Mouse (Mus musculus): ENCODE measurements around the gene Tnfrsf4. TPM values are rescaled to one million over a fixed set of nuclear protein-coding genes. Genes with fewer than 3 reads are reported as not detected.

Tnfrsf4 gene
- polyA plus RNA-seq, 1 experiment from 2014 or later, result 0.47 TPM

DNA sequence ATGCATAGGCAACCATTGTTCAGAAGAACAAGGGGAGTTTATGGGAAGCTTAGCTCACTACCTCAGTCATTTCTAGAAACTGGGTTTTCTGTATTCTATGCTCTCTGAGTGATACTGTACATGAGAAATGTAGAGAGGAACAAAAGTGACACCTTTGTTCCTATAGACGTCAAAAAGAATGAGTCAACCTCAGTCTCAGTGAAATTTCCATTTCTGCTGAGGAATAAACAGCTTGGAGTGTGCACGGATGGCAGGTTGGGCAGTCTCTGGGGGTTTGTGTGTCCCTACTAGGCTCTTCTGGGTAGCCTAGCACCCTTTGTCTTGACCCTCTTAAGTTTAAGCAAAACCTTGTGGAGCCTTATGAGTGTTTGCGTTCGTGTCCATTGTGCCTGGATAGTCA is 5.3 kb upstream of the Tnfrsf4 start:
- H3K9me3 ChIP-seq (ENCODE audit: low read depth, low read length), result no peaks in the 10 kb centered on the region
- H3K4me2 ChIP-seq, result no peak overlapping the region
- no peak overlapping the region for H3K4me3 ChIP-seq (ENCODE audit: low read depth, low read length)
- peaks cover 94% of the 10 kb centered on the region for H3K36me3 ChIP-seq (ENCODE audit: insufficient read depth)
- DNase-seq (no peak), ATAC-seq (ENCODE audit: insufficient read depth) (no peak)
- no peaks in the 10 kb centered on the region for H3K27me3 ChIP-seq (ENCODE audit: insufficient read depth, low read length)
- H3K9ac ChIP-seq, result no peak overlapping the region
- H3K27ac ChIP-seq (ENCODE audit: low read depth), result no peak overlapping the region
- 87% methylated on average over 4 of the region's 4 CpGs for WGBS
- H3K4me1 ChIP-seq (ENCODE audit: insufficient read depth), result no peaks in the 10 kb centered on the region
- TF ChIP-seq CTCF (IDR thresholded peaks at IDR 0.05; ENCODE audit: low read depth), result no peak

DNA sequence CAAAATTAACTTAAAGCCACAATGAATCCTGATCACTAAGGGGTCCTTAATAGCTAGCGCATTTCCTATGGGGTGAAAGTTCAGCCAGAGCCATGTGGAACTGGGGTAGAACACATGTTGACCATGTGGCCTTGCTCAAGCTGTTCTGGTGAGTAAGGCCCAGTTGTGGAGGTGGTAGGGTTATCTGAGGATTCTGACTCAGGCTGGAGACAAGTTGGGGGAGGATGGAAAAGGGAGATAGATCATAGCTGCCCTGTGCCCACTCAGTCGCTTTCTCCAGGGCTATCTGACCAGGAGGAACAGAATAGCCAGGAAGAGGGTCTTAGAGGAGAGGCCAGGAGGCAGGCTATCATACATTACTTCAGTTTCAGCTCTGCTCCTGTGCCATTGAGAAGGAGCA is 793 bp downstream of the Tnfrsf4 start:
- WGBS, result 83% methylated on average over 2 of the region's 2 CpGs
- no peaks in the 10 kb centered on the region for H3K27me3 ChIP-seq (ENCODE audit: insufficient read depth, low read length)
- H3K27ac ChIP-seq (ENCODE audit: low read depth), result no peak overlapping the region
- no peak for TF ChIP-seq CTCF (IDR thresholded peaks at IDR 0.05; ENCODE audit: low read depth)
- no peak for DNase-seq
- ATAC-seq (ENCODE audit: insufficient read depth), result no peak
- peaks cover 55% of the 10 kb centered on the region for H3K36me3 ChIP-seq (ENCODE audit: insufficient read depth)
- H3K9ac ChIP-seq, result no peak overlapping the region
- H3K9me3 ChIP-seq (ENCODE audit: low read depth, low read length), result no peaks in the 10 kb centered on the region
- no peak overlapping the region for H3K4me2 ChIP-seq
- no peak overlapping the region for H3K4me3 ChIP-seq (ENCODE audit: low read depth, low read length)
- no peaks in the 10 kb centered on the region for H3K4me1 ChIP-seq (ENCODE audit: insufficient read depth)

DNA sequence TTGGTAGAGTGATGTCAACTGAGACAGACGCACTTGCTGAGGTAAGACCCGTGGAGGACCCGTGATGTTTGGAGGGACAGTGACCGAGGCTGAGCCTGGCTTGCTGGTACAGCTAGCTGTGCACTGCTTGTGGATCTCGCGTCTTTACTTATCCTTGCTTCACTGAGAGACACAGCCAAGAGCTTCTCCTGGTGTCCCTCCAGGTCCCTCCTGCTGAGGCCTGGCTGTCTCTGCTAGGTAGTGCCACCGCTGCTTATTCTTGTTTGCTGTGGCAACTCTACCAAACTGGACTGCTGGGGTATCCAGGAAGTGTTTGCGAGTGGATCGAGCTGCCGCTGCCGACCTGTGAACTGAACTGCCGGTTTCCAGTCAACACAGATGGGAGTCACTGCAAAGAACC is 6.1 kb downstream of the Tnfrsf4 start:
- Histone ChIP-seq H3K27me3 (ENCODE audit: insufficient read depth, low read length) (no peaks in the 10 kb centered on the region), H3K4me2 (no peak overlapping the region), H3K9ac (no peak overlapping the region), H3K36me3 (ENCODE audit: insufficient read depth) (peaks cover 14% of the 10 kb centered on the region), H3K27ac (ENCODE audit: low read depth) (no peak overlapping the region), H3K4me3 (ENCODE audit: low read depth, low read length) (no peak overlapping the region), H3K9me3 (ENCODE audit: low read depth, low read length) (no peaks in the 10 kb centered on the region), H3K4me1 (ENCODE audit: insufficient read depth) (no peaks in the 10 kb centered on the region)
- DNase-seq (no peak), ATAC-seq (ENCODE audit: insufficient read depth) (no peak)
- 84% methylated on average over 12 of the region's 12 CpGs for WGBS
- TF ChIP-seq CTCF (IDR thresholded peaks at IDR 0.05; ENCODE audit: low read depth), result no peak

DNA sequence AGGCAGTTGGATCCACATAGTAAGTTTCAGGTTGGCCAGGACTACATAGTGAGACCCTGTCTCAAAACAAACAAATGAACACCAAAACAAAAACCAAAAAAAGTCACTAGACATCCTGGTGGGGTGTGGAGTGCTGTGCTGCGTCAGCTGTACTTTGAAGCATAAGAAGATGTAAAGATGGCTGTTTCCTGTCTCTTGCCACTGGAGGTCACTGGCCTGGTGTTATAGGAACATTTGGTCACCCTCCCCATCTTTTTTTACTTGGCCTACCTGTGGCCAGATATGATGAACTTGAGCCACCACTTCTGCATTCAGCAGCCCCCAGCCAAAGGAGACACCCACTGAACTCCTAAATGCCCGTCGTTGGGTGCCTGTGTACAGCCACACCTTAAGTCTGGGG is 7.7 kb downstream of the Tnfrsf4 start:
- Histone ChIP-seq H3K9ac (no peak overlapping the region), H3K9me3 (ENCODE audit: low read depth, low read length) (no peaks in the 10 kb centered on the region), H3K36me3 (ENCODE audit: insufficient read depth) (peaks cover 4% of the 10 kb centered on the region), H3K27ac (ENCODE audit: low read depth) (no peak overlapping the region), H3K4me1 (ENCODE audit: insufficient read depth) (no peaks in the 10 kb centered on the region; the same call in 1 of the 2 replicates), H3K4me3 (ENCODE audit: low read depth, low read length) (no peak overlapping the region), H3K27me3 (ENCODE audit: insufficient read depth, low read length) (no peaks in the 10 kb centered on the region), H3K4me2 (no peak overlapping the region)
- 51% methylated on average over 3 of the region's 3 CpGs for WGBS
- ATAC-seq (ENCODE audit: insufficient read depth) (no peak), DNase-seq (no peak)
- TF ChIP-seq CTCF (IDR thresholded peaks at IDR 0.05; ENCODE audit: low read depth), result no peak

DNA sequence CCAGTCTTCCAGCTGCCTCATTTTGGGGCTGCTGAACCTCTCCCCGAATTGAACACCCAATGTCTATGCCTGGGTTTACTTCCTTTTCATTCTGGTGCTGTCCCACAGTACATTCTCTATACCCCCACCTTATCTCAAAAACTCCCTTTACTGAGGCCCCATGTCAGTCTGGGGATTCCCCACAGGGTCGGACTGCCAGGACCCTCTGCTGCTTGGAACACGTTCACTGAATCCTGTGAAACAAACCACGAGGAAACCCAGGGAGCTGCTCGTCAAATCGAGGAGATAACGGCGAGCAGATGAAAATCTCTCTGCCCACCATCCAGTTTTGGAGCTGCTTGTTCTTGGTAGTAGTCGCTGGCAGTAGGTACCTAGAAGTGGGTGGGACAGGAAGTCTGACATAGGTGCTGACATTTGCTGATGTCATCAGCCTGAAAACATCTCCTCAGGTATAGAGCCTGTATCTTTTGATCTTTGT is 8.3 kb downstream of the Tnfrsf4 start:
- DNase-seq, result no peak
- Histone ChIP-seq H3K4me2 (no peak overlapping the region), H3K4me3 (ENCODE audit: low read depth, low read length) (no peak overlapping the region), H3K27me3 (ENCODE audit: insufficient read depth, low read length) (no peaks in the 10 kb centered on the region), H3K36me3 (ENCODE audit: insufficient read depth) (no peaks in the 10 kb centered on the region), H3K27ac (ENCODE audit: low read depth) (no peak overlapping the region), H3K9ac (no peak overlapping the region), H3K9me3 (ENCODE audit: low read depth, low read length) (no peaks in the 10 kb centered on the region), H3K4me1 (ENCODE audit: insufficient read depth) (no peaks in the 10 kb centered on the region; the same call in 1 of the 2 replicates)
- TF ChIP-seq CTCF (IDR thresholded peaks at IDR 0.05; ENCODE audit: low read depth), result no peak
- 41% methylated on average over 9 of the region's 9 CpGs for WGBS
- no peak for ATAC-seq (ENCODE audit: insufficient read depth)

DNA sequence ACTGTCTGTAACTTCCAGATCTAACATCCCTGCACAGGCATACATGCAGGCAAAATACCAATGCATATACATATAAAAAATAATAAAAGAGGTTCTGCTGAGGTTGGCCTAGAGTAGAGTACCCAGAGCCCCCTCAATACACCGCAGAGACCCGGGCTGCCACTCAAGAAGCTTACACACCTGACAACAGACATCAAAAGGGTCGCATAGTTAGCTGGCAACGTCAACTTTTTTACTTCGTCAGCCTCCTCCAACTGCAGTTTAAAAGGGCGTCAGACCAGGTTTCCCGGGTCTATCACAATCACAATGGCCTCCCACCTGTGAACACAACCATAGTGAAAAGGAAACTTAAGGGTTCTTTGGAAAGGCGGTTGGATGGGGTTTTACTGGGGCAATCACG is 9.9 kb downstream of the Tnfrsf4 start:
- H3K9ac ChIP-seq, result no peak overlapping the region
- no peak overlapping the region for H3K27ac ChIP-seq (ENCODE audit: low read depth)
- no peak overlapping the region for H3K4me2 ChIP-seq
- ATAC-seq (ENCODE audit: insufficient read depth) (no peak), DNase-seq (no peak)
- no peaks in the 10 kb centered on the region for H3K27me3 ChIP-seq (ENCODE audit: insufficient read depth, low read length)
- H3K9me3 ChIP-seq (ENCODE audit: low read depth, low read length), result no peaks in the 10 kb centered on the region
- TF ChIP-seq CTCF (IDR thresholded peaks at IDR 0.05; ENCODE audit: low read depth), result no peak
- H3K4me3 ChIP-seq (ENCODE audit: low read depth, low read length), result no peak overlapping the region
- no peaks in the 10 kb centered on the region; the same call in 1 of the 2 replicates for H3K4me1 ChIP-seq (ENCODE audit: insufficient read depth)
- 0 out of 2 replicates have a peak, but pooled peaks cover 2% of the 10 kb centered on the region for H3K36me3 ChIP-seq (ENCODE audit: insufficient read depth)
- WGBS, result 74% methylated on average over 9 of the region's 9 CpGs

DNA sequence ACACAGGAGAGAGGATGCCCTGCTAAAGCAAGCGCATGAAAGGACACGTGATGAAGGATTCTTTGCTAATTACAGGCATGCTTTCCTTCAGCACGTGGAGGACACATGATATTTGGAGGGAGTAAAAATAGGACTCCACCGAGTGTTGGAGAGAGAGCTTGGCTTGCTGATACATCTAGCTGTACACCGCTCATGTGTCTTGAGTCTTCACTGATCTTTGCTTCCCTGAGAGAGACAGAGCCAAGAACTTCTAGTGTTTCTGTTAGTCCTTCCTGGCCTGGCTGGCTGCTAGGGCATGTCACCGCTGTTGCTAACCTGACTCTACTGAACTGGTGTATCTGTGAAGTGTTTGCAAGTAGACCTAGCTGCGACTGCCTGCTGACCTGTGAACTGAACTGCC is 10.5 kb downstream of the Tnfrsf4 start:
- Histone ChIP-seq H3K9me3 (ENCODE audit: low read depth, low read length) (no peaks in the 10 kb centered on the region), H3K9ac (no peak overlapping the region), H3K36me3 (ENCODE audit: insufficient read depth) (0 out of 2 replicates have a peak, but pooled peaks cover 2% of the 10 kb centered on the region), H3K4me2 (no peak overlapping the region), H3K4me3 (ENCODE audit: low read depth, low read length) (no peak overlapping the region), H3K27me3 (ENCODE audit: insufficient read depth, low read length) (no peaks in the 10 kb centered on the region), H3K27ac (ENCODE audit: low read depth) (no peak overlapping the region), H3K4me1 (ENCODE audit: insufficient read depth) (no peaks in the 10 kb centered on the region; the same call in 1 of the 2 replicates)
- 84% methylated on average over 7 of the region's 7 CpGs for whole genome bisulfite sequencing
- no peak for TF ChIP-seq CTCF (IDR thresholded peaks at IDR 0.05; ENCODE audit: low read depth)
- no peak for ATAC-seq (ENCODE audit: insufficient read depth)
- DNase-seq, result no peak

All from lung, embryonic 14.5 days (tissue).